Mouse (Mus musculus) megakaryocyte, adult 5-6 weeks (primary cell): ENCODE data around the gene Cdh1. TPM values are rescaled to one million over a fixed set of nuclear protein-coding genes. Genes with fewer than 3 reads are reported as not detected.

Experiments
- total RNA-seq, 2 experiments: library from RNA; stranded (forward) in 1 of 2; stranded (reverse) in 1 of 2; fragments of 153-499, 151-499 nt in 1 of 2; fragments of 221-1000, 200-1000 nt in 1 of 2; gene quantifications; 2 replicates each; pipeline versions ENCODE4 v1.2.3 to v1.2.4; 2015 to 2017

Cdh1 gene
- total RNA-seq, 2 experiments from 2014 or later = 5.2 to 6.2 TPM

Other genes starting within 250 kb of the Cdh1 start
- gene Zfp90, start 188.0 kb upstream of the Cdh1 start, total RNA-seq (2015) = 7.7 and 7.8 TPM in 2 replicates
- gene Zfp90, start 188.0 kb upstream of the Cdh1 start, total RNA-seq (2017) = 8.4 and 12.0 TPM in 2 replicates
- gene 6030452D12Rik, start 102.8 kb upstream of the Cdh1 start, total RNA-seq (2015) = not detected in 2 replicates
- gene 6030452D12Rik, start 102.8 kb upstream of the Cdh1 start, total RNA-seq (2017) = not detected in 2 replicates
- gene Cdh3, start 92.5 kb upstream of the Cdh1 start, total RNA-seq (2015) = not detected in 2 replicates
- gene Cdh3, start 92.5 kb upstream of the Cdh1 start, total RNA-seq (2017) = not detected in 2 replicates
- 53.0 and 66.6 TPM in 2 replicates for gene Gm10073, start 29.9 kb upstream of the Cdh1 start, total RNA-seq (2015)
- 5.4 and 6.9 TPM in 2 replicates for gene Gm10073, start 29.9 kb upstream of the Cdh1 start, total RNA-seq (2017)
- 2.5 and 3.5 TPM in 2 replicates for gene Tango6, start 79.7 kb downstream of the Cdh1 start, total RNA-seq (2015)
- 3.6 and 6.1 TPM in 2 replicates for gene Tango6, start 79.7 kb downstream of the Cdh1 start, total RNA-seq (2017)